Mouse (Mus musculus): ENCODE data around the gene Erv3.
"Not testable (repeated sequence)": the region's sequence is repeated elsewhere in the genome, so short reads cannot be mapped to it uniquely, and the experiment has no call there.

Erv3 gene

GRCm38 (mm10) chr2:131863472-131863871, 3.9 kb upstream of the Erv3 start:
- DNase-seq (ENCODE audit: low spot score), result no peak

- no peak for DNase-seq (ENCODE audit: low spot score)
Measured at GRCm38 (mm10) chr2:131862617-131863275, 3.2 kb upstream of the Erv3 start.

GRCm38 (mm10) chr2:131857838-131858237, 1.7 kb downstream of the Erv3 start:
- DNase-seq (ENCODE audit: low spot score), result no peak

- DNase-seq (ENCODE audit: low spot score), result no peak
Measured at GRCm38 (mm10) chr2:131853719-131854118, 5.8 kb downstream of the Erv3 start.

GRCm38 (mm10) chr2:131851333-131852092, 8.0 kb downstream of the Erv3 start:
- peak; percentile 43 for DNase-seq (ENCODE audit: low spot score)

- DNase-seq (ENCODE audit: low spot score), result no peak
Measured at GRCm38 (mm10) chr2:131850047-131850446, 9.5 kb downstream of the Erv3 start.

- peak; percentile 51 for DNase-seq (ENCODE audit: low spot score)
Measured at GRCm38 (mm10) chr2:131847501-131848359, 11.8 kb downstream of the Erv3 start.

- DNase-seq (ENCODE audit: low spot score), result no peak
Measured at GRCm38 (mm10) chr2:131846811-131847210, 12.7 kb downstream of the Erv3 start.

GRCm38 (mm10) chr2:131846132-131846710, 13.3 kb downstream of the Erv3 start:
- DNase-seq (ENCODE audit: low spot score), result no peak

GRCm38 (mm10) chr2:131845671-131846070, 13.9 kb downstream of the Erv3 start:
- DNase-seq (ENCODE audit: low spot score), result no peak

- no peak for DNase-seq (ENCODE audit: low spot score)
Measured at GRCm38 (mm10) chr2:131842568-131842967, 17.0 kb downstream of the Erv3 start.

- no peak for DNase-seq (ENCODE audit: low spot score)
Measured at GRCm38 (mm10) chr2:131841321-131841693, 18.2 kb downstream of the Erv3 start.

GRCm38 (mm10) chr2:131840611-131841320, 18.8 kb downstream of the Erv3 start:
- DNase-seq (ENCODE audit: low spot score), result no peak

- DNase-seq (ENCODE audit: low spot score), result no peak
Measured at GRCm38 (mm10) chr2:131834296-131834695, 25.3 kb downstream of the Erv3 start.

GRCm38 (mm10) chr2:131831861-131832260, 27.7 kb downstream of the Erv3 start:
- no peak for DNase-seq (ENCODE audit: low spot score)

- DNase-seq (ENCODE audit: low spot score), result not testable (repeated sequence)
Measured at GRCm38 (mm10) chr2:131830945-131831344, 28.6 kb downstream of the Erv3 start.

GRCm38 (mm10) chr2:131827999-131828975, 31.3 kb downstream of the Erv3 start:
- peak; percentile 62 for DNase-seq (ENCODE audit: low spot score)

- DNase-seq (ENCODE audit: low spot score), result no peak
Measured at GRCm38 (mm10) chr2:131827026-131827687, 32.4 kb downstream of the Erv3 start.

GRCm38 (mm10) chr2:131825498-131825897, 34.0 kb downstream of the Erv3 start:
- no peak for DNase-seq (ENCODE audit: low spot score)

- DNase-seq (ENCODE audit: low spot score), result no peak
Measured at GRCm38 (mm10) chr2:131823931-131824330, 35.6 kb downstream of the Erv3 start.
